Mouse (Mus musculus) megakaryocyte, embryonic 14.5 days (primary cell): Measurements from ENCODE around the gene Trabd2b. TPM values are rescaled to one million over a fixed set of nuclear protein-coding genes. Genes with fewer than 3 reads are reported as not detected.

Source experiments
- H3K27me3 ChIP-seq: replicated peaks from 2 replicates; pipeline ENCODE3; 2012; ENCODE audit warnings: inconsistent platforms
- H3K36me3 ChIP-seq: replicated peaks from 2 replicates; pipeline ENCODE3; 2012; ENCODE audit warnings: low read length, inconsistent platforms, mixed read lengths
- H3K4me1 ChIP-seq: 2 replicates; pipeline ENCODE4 v1.6.1; 2012; ENCODE audit warnings: inconsistent platforms
- H3K4me3 ChIP-seq: replicated peaks from 2 replicates; pipeline ENCODE3; 2012; ENCODE audit warnings: moderate library complexity, mild to moderate bottlenecking, inconsistent platforms
- H3K9me3 ChIP-seq: 2 replicates; pipeline ENCODE4 v1.6.1; 2012; ENCODE audit warnings: inconsistent platforms
- FLI1 ChIP-seq: IDR thresholded peaks from 2 replicates; pipeline ENCODE4 v1.6.1; 2012; ENCODE audit warnings: low read length, inconsistent platforms, mixed read lengths
- GATA1 ChIP-seq: IDR thresholded peaks from 3 replicates; pipeline ENCODE4 v1.6.1; 2012; ENCODE audit warnings: mixed read lengths, low read length, inconsistent platforms, borderline replicate concordance
- polyA plus RNA-seq: library from polyadenylated mRNA; stranded (reverse); fragments of >175 nt; gene quantifications from 2 replicates; pipeline ENCODE4 v1.2.3, GENCODE M21; 2012; ENCODE audit warnings: low replicate concordance; ENCODE audit not compliant: insufficient read depth

Trabd2b gene
- polyA plus RNA-seq, 1 experiment = not detected

DNA sequence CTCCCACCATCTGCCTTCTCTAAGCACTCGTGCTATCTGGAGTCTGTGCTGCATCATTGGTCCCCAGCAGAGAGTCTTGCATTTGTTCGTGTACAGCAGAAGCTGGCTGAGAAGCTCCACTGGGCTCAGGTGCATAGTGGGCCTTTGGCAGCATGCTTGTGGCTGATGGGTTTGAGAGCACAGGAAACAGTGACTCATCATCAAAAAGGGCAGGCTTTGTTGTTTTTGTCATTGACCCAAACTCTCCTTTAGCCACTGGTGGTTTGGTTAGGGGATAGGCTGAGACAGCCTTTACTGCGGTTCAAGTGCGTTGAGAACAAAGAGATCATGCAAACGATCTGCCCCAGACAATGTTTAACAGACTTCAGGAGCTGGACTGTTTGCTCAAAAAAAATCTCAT, 19.3 kb downstream of the Trabd2b start:
- no peaks in the 10 kb centered on the region for H3K4me1 ChIP-seq
- no peaks in the 10 kb centered on the region for H3K27me3 ChIP-seq
- H3K9me3 ChIP-seq = no peaks in the 10 kb centered on the region
- no peaks in the 10 kb centered on the region for H3K36me3 ChIP-seq
- no peak for TF ChIP-seq FLI1
- no peak for TF ChIP-seq GATA1
- no peak overlapping the region for H3K4me3 ChIP-seq

DNA sequence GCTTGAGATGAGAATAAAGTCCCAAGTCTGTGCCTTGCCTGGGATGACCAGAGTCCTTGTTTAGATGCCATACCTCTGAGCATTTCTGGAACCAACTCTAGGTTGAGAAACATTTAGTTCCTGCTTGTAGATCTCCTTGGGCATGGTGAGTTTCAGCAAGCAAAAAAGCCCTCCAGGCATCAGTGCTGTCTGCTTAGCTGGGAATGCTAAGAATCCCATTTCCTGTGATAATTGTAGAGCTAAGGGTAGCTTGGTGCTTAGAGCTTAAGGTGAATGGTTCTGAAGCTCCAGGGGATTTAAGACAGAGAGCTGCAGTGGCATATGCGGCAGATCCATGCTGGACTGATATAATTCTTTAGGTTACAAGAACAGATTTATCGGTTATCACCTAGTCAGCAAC, 26.2 kb downstream of the Trabd2b start:
- no peak for TF ChIP-seq FLI1
- TF ChIP-seq GATA1 = no peak
- Histone ChIP-seq H3K4me1 (no peaks in the 10 kb centered on the region), H3K9me3 (no peaks in the 10 kb centered on the region), H3K4me3 (no peak overlapping the region), H3K36me3 (no peaks in the 10 kb centered on the region), H3K27me3 (no peaks in the 10 kb centered on the region)

DNA sequence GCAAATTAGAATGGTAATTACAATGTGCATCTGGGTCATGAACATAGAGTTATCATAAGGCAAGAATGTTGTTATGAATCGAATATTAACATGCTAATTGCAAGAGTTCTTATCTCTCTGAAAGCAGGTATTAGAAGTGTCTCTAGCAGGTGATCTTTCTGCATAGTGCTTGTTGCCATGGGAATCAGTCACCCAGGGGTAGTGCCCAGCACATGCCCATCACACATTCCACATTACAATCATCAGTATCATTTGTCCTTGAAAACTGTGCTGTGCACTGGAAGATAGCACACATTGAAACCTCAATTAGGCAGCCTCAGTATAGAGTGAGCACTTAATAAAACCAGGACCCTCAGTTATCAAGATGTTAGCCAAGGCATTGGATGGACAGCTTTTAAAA, 26.9 kb downstream of the Trabd2b start:
- no peaks in the 10 kb centered on the region for H3K4me1 ChIP-seq
- H3K9me3 ChIP-seq = no peaks in the 10 kb centered on the region
- no peaks in the 10 kb centered on the region for H3K27me3 ChIP-seq
- TF ChIP-seq FLI1 (no peak), GATA1 (no peak)
- no peak overlapping the region for H3K4me3 ChIP-seq
- H3K36me3 ChIP-seq = no peaks in the 10 kb centered on the region

GRCm38 (mm10) chr4:114434766-114435165, 28.2 kb downstream of the Trabd2b start:
- no peaks in the 10 kb centered on the region for H3K27me3 ChIP-seq
- H3K4me1 ChIP-seq = no peaks in the 10 kb centered on the region

DNA sequence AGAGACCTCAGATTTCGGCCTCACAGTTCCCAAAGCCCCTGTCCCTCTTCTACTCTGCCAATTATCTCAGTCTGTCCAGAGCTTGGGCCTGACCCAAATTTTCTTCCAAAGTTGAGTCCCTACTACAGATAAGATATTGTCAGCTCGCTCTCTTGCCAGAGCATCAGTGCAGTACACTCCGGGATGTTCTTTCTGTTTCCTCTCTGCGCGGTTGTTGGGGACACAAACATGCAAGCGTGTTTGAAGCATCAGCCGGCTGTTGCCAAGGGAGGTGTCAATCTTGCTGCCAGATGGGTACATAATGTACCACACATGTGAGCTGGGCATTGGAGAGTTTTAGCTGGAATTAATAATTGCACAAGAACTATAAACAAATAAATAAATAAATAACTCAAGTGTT, 28.9 kb downstream of the Trabd2b start:
- Histone ChIP-seq H3K27me3 (no peaks in the 10 kb centered on the region), H3K4me3 (no peak overlapping the region), H3K9me3 (no peaks in the 10 kb centered on the region), H3K36me3 (no peaks in the 10 kb centered on the region), H3K4me1 (no peaks in the 10 kb centered on the region)
- no peak for TF ChIP-seq FLI1

More at GRCm38 (mm10) chr4:114434766-114435165, 28.2 kb downstream of the Trabd2b start:
- Histone ChIP-seq H3K36me3 (no peaks in the 10 kb centered on the region), H3K9me3 (no peaks in the 10 kb centered on the region), H3K4me3 (no peak overlapping the region)
- TF ChIP-seq GATA1 (no peak), FLI1 (no peak)

DNA sequence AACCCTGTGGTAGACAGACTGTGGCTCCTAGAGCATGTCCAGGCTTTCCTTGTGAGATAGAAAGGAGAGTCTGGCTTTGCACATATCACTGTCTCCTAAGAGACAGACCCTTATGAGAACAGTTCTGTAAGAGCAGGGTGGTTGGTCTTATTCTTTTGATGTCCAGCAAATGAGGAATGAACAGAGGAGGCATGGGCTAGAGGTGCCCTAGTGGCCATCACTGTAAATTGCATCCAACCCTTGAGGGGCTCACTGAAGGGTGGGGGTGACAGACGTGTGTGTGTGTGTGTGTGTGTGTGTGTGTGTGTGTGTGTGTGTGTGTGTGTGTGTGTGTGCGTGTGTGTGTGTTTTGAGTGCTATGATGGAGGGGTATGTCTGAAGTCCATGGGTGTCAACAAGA, 32.2 kb downstream of the Trabd2b start:
- Histone ChIP-seq H3K4me1 (no peaks in the 10 kb centered on the region), H3K36me3 (no peaks in the 10 kb centered on the region), H3K27me3 (peaks cover 2% of the 10 kb centered on the region), H3K4me3 (no peak overlapping the region), H3K9me3 (no peaks in the 10 kb centered on the region)
- no peak for TF ChIP-seq FLI1
- TF ChIP-seq GATA1 = no peak

GRCm38 (mm10) chr4:114442186-114442585, 35.7 kb downstream of the Trabd2b start:
- no peaks in the 10 kb centered on the region for H3K4me1 ChIP-seq
- H3K36me3 ChIP-seq = no peaks in the 10 kb centered on the region
- TF ChIP-seq FLI1 (no peak), GATA1 (no peak)
- H3K9me3 ChIP-seq = no peaks in the 10 kb centered on the region
- H3K4me3 ChIP-seq = no peak overlapping the region
- H3K27me3 ChIP-seq = peaks cover 2% of the 10 kb centered on the region

DNA sequence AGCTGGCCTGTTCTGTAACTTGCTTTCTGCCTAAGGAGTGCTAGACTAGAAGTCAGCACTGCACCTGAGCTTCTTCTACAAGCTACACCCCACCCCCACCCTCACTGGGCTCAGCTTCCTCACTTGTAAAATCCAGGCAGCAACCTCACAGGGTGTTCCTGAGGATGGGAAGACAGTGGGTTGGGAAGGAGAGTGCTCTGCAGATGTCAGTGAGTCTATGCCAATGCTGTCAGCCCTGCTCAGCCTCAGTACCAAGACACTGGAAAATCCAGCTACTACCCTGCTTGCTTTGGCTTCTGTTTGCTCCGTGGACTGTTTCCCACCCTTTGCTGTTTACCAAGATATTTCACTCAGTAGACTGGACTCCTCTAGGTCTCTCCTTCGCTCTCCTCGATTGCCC, 36.1 kb downstream of the Trabd2b start:
- no peak for TF ChIP-seq FLI1
- TF ChIP-seq GATA1 = no peak
- Histone ChIP-seq H3K27me3 (peaks cover 2% of the 10 kb centered on the region), H3K9me3 (no peaks in the 10 kb centered on the region), H3K4me3 (no peak overlapping the region), H3K36me3 (no peaks in the 10 kb centered on the region), H3K4me1 (no peaks in the 10 kb centered on the region)

DNA sequence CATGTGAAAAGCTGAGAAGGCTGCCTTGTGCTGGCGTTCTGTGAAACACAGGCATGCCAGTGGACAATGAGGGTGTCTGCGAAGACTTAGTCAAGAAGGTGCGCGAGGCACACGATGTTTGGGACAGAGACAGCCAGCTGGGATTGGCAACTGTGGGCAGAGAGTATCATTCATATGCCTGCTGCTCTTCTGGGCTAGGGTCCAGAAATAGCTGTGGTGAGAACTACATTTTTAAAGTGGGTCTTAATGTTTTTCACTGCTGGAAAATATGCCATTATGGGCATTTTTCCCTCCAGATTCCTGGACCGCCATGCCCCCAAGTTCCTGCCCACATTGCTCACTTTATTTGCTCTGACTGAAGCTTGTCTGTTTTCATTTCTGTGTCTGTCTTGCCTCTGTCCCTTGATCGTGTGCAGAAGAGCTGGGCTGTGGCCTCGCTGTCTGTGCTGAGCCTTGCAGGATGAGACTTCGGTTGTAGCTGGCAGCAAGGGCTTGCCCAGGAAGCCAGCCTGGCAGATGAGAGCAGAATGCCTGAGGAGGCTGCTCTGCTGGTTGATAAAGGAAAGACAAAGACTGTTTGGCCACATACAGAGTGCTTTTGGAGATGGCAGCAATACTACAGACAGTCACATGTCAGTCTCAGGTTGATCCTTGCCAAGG, 42.0 kb downstream of the Trabd2b start:
- TF ChIP-seq FLI1 = no peak
- no peak for TF ChIP-seq GATA1
- Histone ChIP-seq H3K4me1 (no peaks in the 10 kb centered on the region), H3K27me3 (no peaks in the 10 kb centered on the region)

DNA sequence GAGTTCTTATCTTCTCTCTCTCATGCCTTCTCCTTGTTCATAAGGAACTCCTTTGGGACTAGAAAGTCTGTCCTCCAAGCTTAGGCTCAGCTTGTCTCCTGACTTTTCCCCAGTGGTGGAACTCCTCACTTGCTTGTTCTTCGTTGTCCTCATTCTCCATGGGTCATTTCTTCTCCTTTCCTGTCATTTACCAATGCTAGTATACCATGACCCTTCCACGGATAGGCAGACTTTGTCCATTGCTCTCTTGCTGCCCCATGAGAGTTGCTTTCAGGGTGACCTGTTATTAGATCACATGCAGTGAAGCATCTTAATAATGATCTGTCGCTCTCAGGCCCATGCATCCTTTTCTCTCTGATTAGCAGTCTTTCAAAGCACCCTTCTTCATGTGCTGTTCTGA, 46.6 kb downstream of the Trabd2b start:
- no peaks in the 10 kb centered on the region for H3K9me3 ChIP-seq
- H3K36me3 ChIP-seq = no peaks in the 10 kb centered on the region
- H3K4me1 ChIP-seq = no peaks in the 10 kb centered on the region
- TF ChIP-seq FLI1 (no peak), GATA1 (no peak)
- no peaks in the 10 kb centered on the region for H3K27me3 ChIP-seq
- H3K4me3 ChIP-seq = no peak overlapping the region

More for the DNA sequence above, 42.0 kb downstream of the Trabd2b start:
- Histone ChIP-seq H3K9me3 (no peaks in the 10 kb centered on the region), H3K36me3 (no peaks in the 10 kb centered on the region), H3K4me3 (no peak overlapping the region)

- Histone ChIP-seq H3K36me3 (no peaks in the 10 kb centered on the region), H3K9me3 (no peaks in the 10 kb centered on the region), H3K4me3 (no peak overlapping the region), H3K4me1 (no peaks in the 10 kb centered on the region), H3K27me3 (no peaks in the 10 kb centered on the region)
- TF ChIP-seq GATA1 (no peak), FLI1 (no peak)
These were observed 47.5 kb downstream of the Trabd2b start for GRCm38 (mm10) chr4:114454016-114454415.
